Mouse (Mus musculus): ENCODE results near the gene Pde9a. TPM values are rescaled to one million over a fixed set of nuclear protein-coding genes. Genes with fewer than 3 reads are reported as not detected.

The Pde9a gene
- polyA plus RNA-seq, 1 experiment from 2014 or later, result 31.1 TPM

DNA sequence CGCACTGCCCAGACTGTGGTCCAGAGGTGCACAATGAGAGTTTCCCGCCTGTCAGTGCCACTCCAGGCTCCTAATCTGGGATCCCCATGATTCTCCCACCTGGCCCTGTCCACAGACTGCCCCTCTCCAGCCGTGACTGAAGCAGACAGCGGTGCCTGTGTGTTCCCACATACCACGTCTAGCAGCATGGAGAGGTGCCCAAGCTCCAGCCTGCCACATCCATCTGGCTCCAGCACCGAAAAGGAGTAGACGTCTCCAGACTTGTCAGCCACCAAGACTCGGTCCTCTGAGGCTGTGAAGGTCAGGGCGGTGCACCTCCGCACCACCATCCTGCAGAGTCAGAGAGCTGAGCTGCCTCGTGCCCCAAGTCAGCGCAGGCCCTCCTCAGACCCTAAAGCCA lies 117.3 kb downstream of the Pde9a start:
- H3K4me2 ChIP-seq (ENCODE audit: low read depth, low read length), result no peak overlapping the region
- H3K9ac ChIP-seq (ENCODE audit: low read length), result no peak overlapping the region
- H3K9me3 ChIP-seq (replicated peaks; ENCODE audit: control insufficient read depth, low read length), result no peaks in the 10 kb centered on the region
- no peak for ATAC-seq (ENCODE audit: insufficient read depth, low FRiP score)
- H3K4me1 ChIP-seq (ENCODE audit: control insufficient read depth, insufficient read depth, low read length), result no peaks in the 10 kb centered on the region
- H3K27ac ChIP-seq (ENCODE audit: low read length), result no peak overlapping the region
- no peaks in the 10 kb centered on the region for H3K27me3 ChIP-seq (ENCODE audit: control insufficient read depth, insufficient read depth, low read length)
- H3K4me3 ChIP-seq (replicated peaks; ENCODE audit: low read length), result no peak overlapping the region
- peaks cover 32% of the 10 kb centered on the region for H3K36me3 ChIP-seq (ENCODE audit: control insufficient read depth, insufficient read depth, low read length)
- 91% methylated on average over 12 of the region's 12 CpGs for WGBS

DNA sequence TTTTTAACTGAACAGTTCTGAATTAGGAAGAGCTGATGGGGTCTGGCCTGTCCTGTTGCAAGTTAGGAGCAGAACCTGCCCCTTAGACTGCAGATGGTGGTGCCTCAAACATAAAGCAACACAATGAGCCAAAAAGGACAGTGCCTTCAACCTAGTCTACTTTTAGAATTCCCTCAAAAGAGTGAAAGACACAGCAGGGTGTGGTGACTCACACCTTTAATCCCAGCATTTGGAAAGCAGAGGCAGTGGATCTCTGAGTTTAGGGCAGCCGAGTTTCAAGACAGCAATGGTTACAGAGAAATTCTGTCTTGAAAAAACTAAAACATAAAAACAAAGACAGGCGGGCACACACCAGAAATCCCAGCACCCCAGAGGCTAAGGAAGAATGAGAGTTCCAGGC lies 117.9 kb downstream of the Pde9a start:
- no peak overlapping the region for H3K9ac ChIP-seq (ENCODE audit: low read length)
- no peaks in the 10 kb centered on the region for H3K4me1 ChIP-seq (ENCODE audit: control insufficient read depth, insufficient read depth, low read length)
- H3K27me3 ChIP-seq (ENCODE audit: control insufficient read depth, insufficient read depth, low read length), result no peaks in the 10 kb centered on the region
- no peak overlapping the region for H3K4me2 ChIP-seq (ENCODE audit: low read depth, low read length)
- 78% methylated on average over 2 of the region's 2 CpGs for WGBS
- no peaks in the 10 kb centered on the region for H3K9me3 ChIP-seq (replicated peaks; ENCODE audit: control insufficient read depth, low read length)
- H3K4me3 ChIP-seq (replicated peaks; ENCODE audit: low read length), result no peak overlapping the region
- H3K27ac ChIP-seq (ENCODE audit: low read length), result no peak overlapping the region
- H3K36me3 ChIP-seq (ENCODE audit: control insufficient read depth, insufficient read depth, low read length), result peaks cover 32% of the 10 kb centered on the region
- ATAC-seq (ENCODE audit: insufficient read depth, low FRiP score), result no peak

DNA sequence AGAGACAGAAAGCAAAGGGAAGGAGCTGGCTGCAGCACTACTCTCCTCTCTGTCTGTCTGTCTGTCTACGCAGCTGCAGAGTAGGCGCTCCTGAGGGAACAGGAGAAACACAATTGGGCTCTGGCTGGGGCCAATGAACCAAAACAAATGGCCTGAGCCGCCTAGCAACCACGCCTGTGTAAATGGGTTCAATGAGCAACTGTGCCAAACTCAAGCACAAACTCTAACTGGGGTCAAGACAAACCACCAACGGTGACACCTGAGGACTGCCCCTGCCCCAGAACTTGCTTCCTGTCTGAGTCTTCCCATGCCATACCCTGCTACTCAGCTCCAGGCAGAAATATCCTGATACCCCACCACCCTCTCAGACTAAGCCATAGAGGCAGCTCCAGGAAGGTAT lies 119.0 kb downstream of the Pde9a start:
- Histone ChIP-seq H3K9ac (ENCODE audit: low read length) (no peak overlapping the region), H3K9me3 (replicated peaks; ENCODE audit: control insufficient read depth, low read length) (no peaks in the 10 kb centered on the region), H3K4me1 (ENCODE audit: control insufficient read depth, insufficient read depth, low read length) (no peaks in the 10 kb centered on the region), H3K4me3 (replicated peaks; ENCODE audit: low read length) (no peak overlapping the region), H3K27me3 (ENCODE audit: control insufficient read depth, insufficient read depth, low read length) (no peaks in the 10 kb centered on the region), H3K36me3 (ENCODE audit: control insufficient read depth, insufficient read depth, low read length) (peaks cover 26% of the 10 kb centered on the region; the same call in 1 of the 2 replicates), H3K27ac (ENCODE audit: low read length) (no peak overlapping the region), H3K4me2 (ENCODE audit: low read depth, low read length) (no peak overlapping the region)
- no peak for ATAC-seq (ENCODE audit: insufficient read depth, low FRiP score)
- 84% methylated on average over 5 of the region's 5 CpGs for WGBS

DNA sequence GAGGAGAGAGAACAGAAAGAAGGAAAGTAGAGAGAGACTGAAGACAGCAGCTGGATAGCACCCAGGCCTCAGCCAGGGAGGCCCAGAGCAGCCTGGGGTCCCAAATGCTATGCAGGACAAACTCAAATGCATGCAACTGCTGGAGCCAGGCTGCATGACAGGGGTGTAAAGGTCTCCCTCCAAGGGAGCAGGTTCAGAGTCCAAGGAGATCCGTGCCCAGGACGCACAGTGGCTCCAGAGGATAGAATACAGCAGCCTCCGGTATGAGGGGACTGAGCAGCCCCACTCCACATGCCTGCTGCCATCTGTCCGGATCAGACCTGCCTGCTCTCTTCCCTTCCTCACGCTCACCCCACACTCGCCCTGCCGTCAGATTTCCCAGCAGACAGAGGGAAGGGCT lies 120.3 kb downstream of the Pde9a start:
- H3K9ac ChIP-seq (ENCODE audit: low read length), result no peak overlapping the region
- H3K27me3 ChIP-seq (ENCODE audit: control insufficient read depth, insufficient read depth, low read length), result no peaks in the 10 kb centered on the region
- H3K9me3 ChIP-seq (replicated peaks; ENCODE audit: control insufficient read depth, low read length), result no peaks in the 10 kb centered on the region
- H3K4me1 ChIP-seq (ENCODE audit: control insufficient read depth, insufficient read depth, low read length), result no peaks in the 10 kb centered on the region
- no peak for ATAC-seq (ENCODE audit: insufficient read depth, low FRiP score)
- no peak overlapping the region for H3K4me2 ChIP-seq (ENCODE audit: low read depth, low read length)
- no peak overlapping the region for H3K4me3 ChIP-seq (replicated peaks; ENCODE audit: low read length)
- 89% methylated on average over 7 of the region's 7 CpGs for WGBS
- peaks cover 22% of the 10 kb centered on the region; the same call in 1 of the 2 replicates for H3K36me3 ChIP-seq (ENCODE audit: control insufficient read depth, insufficient read depth, low read length)
- no peak overlapping the region for H3K27ac ChIP-seq (ENCODE audit: low read length)

DNA sequence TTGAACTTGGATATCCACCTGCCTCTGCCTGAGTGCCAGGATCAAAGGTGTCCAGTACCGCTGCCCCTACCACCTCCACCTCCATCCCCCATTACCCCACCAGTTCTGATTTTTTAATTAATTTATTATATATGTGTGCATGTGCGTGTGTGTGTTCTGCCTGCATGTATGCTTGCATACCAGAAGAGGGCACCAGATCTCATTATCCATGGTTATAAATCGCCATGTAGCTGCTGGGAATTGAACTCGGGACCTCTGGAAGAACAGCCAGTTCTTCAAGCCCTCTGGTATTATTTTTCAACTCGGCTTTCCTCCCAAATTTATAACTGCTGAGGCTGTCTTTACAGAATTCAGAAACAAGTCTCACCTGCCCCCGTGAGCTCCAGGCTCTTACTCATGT lies 124.9 kb downstream of the Pde9a start:
- Histone ChIP-seq H3K4me3 (replicated peaks; ENCODE audit: low read length) (peak overlapping the region; percentile 87; the same call in 1 of the 2 replicates), H3K4me1 (ENCODE audit: control insufficient read depth, insufficient read depth, low read length) (peaks cover 6% of the 10 kb centered on the region; the same call in 1 of the 2 replicates), H3K27me3 (ENCODE audit: control insufficient read depth, insufficient read depth, low read length) (no peaks in the 10 kb centered on the region), H3K9ac (ENCODE audit: low read length) (no peak overlapping the region), H3K4me2 (ENCODE audit: low read depth, low read length) (peak overlapping the region; percentile 73), H3K9me3 (replicated peaks; ENCODE audit: control insufficient read depth, low read length) (no peaks in the 10 kb centered on the region), H3K27ac (ENCODE audit: low read length) (no peak overlapping the region), H3K36me3 (ENCODE audit: control insufficient read depth, insufficient read depth, low read length) (0 out of 2 replicates have a peak, but pooled peaks cover 5% of the 10 kb centered on the region)
- no peak for ATAC-seq (ENCODE audit: insufficient read depth, low FRiP score)
- WGBS, result 92% methylated on average over 6 of the region's 6 CpGs

DNA sequence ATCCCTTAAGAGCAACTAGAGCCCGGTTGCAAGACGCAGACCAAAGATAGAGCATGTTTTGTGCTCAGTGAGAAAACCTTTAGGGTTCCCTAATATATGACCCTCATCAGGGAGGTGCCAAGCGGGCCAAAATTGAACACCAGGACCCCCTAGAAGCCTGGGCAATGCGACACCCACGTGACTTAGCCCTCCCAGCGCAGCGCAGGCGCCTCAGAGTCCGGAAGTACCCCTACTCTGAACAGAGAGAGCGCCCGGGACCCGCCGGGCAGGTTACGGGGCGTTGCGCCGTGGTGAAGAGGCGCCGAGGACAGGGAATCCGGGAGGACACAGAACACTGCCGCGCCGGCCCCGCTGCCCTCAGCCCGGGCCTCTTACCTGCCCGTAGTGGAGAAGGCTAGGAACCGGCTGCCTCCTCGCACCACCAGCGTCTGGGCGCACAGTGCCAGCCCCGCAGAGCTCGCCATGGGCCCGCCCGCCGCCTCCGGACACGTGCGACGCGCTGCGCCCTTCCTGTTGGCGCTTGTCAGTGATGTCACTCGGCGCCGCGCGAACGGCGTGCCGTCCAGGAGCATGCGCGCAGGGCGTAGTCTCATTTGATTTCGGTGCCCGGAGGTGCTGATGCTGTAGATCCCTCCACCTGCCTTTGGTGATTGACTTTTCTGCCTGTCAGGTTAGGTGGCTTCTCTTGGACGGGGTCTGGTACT lies 125.9 kb downstream of the Pde9a start:
- ATAC-seq (ENCODE audit: insufficient read depth, low FRiP score), result peak; percentile 96
- H3K4me1 ChIP-seq (ENCODE audit: control insufficient read depth, insufficient read depth, low read length), result peaks cover 6% of the 10 kb centered on the region; the same call in 1 of the 2 replicates
- H3K4me2 ChIP-seq (ENCODE audit: low read depth, low read length), result peak overlapping the region; percentile 73
- H3K27me3 ChIP-seq (ENCODE audit: control insufficient read depth, insufficient read depth, low read length), result no peaks in the 10 kb centered on the region
- H3K27ac ChIP-seq (ENCODE audit: low read length), result peak overlapping the region; percentile 75
- H3K36me3 ChIP-seq (ENCODE audit: control insufficient read depth, insufficient read depth, low read length), result 0 out of 2 replicates have a peak, but pooled peaks cover 5% of the 10 kb centered on the region
- no peaks in the 10 kb centered on the region for H3K9me3 ChIP-seq (replicated peaks; ENCODE audit: control insufficient read depth, low read length)
- peak overlapping the region; percentile 87 for H3K4me3 ChIP-seq (replicated peaks; ENCODE audit: low read length)
- under 1% methylated on average over 56 of the region's 56 CpGs for WGBS
- peak overlapping the region; percentile 83 for H3K9ac ChIP-seq (ENCODE audit: low read length)

DNA sequence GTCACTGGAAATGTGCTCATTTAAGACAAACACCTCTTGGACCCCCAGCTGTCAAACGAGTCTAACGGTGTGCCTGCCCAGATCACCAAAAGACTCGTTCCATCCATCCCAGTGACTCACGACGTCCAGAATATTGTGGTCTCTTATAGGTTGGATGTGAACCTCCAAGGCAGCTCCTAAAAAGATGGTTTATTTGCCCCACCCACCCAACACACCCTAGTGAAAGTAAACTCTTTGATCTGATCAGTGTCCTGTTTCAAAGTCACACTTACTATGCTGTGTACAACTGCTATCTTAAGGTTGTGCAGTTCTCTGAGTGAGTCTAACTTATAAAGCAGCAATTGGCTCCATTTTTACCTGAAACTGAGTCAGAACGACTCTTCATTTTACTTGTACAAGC lies 126.6 kb downstream of the Pde9a start:
- 0 out of 2 replicates have a peak, but pooled peaks cover 5% of the 10 kb centered on the region for H3K36me3 ChIP-seq (ENCODE audit: control insufficient read depth, insufficient read depth, low read length)
- peak overlapping the region; percentile 87 for H3K4me3 ChIP-seq (replicated peaks; ENCODE audit: low read length)
- no peaks in the 10 kb centered on the region for H3K9me3 ChIP-seq (replicated peaks; ENCODE audit: control insufficient read depth, low read length)
- peak overlapping the region; percentile 83 for H3K9ac ChIP-seq (ENCODE audit: low read length)
- WGBS, result 15% methylated on average over 6 of the region's 6 CpGs
- peak overlapping the region; percentile 73 for H3K4me2 ChIP-seq (ENCODE audit: low read depth, low read length)
- ATAC-seq (ENCODE audit: insufficient read depth, low FRiP score), result no peak
- H3K27ac ChIP-seq (ENCODE audit: low read length), result peak overlapping the region; percentile 39
- peaks cover 6% of the 10 kb centered on the region; the same call in 1 of the 2 replicates for H3K4me1 ChIP-seq (ENCODE audit: control insufficient read depth, insufficient read depth, low read length)
- no peaks in the 10 kb centered on the region for H3K27me3 ChIP-seq (ENCODE audit: control insufficient read depth, insufficient read depth, low read length)

DNA sequence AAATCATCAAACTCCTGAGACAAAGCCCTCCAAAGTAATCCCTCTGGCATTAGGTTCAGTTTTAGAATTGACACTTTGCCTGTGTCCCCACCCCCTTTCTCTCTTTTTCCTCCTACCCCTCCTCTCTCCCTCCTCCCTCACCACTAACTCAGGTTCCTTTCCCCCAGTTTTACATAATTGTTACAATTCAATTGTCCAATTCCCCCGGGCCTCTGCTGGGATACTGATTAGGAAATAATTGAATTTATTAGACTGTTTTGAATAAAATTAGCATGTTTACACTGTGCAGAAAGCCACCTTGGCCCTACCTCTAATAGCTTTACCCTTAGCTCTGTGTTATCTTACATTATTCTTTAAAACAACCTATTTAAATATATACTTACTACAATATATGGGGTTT lies 128.7 kb downstream of the Pde9a start:
- no peaks in the 10 kb centered on the region for H3K36me3 ChIP-seq (ENCODE audit: control insufficient read depth, insufficient read depth, low read length)
- H3K9me3 ChIP-seq (replicated peaks; ENCODE audit: control insufficient read depth, low read length), result no peaks in the 10 kb centered on the region
- H3K9ac ChIP-seq (ENCODE audit: low read length), result no peak overlapping the region
- no peak overlapping the region for H3K4me2 ChIP-seq (ENCODE audit: low read depth, low read length)
- no peak overlapping the region for H3K4me3 ChIP-seq (replicated peaks; ENCODE audit: low read length)
- no peak overlapping the region for H3K27ac ChIP-seq (ENCODE audit: low read length)
- 62% methylated on average over 1 of the region's 1 CpGs for WGBS
- ATAC-seq (ENCODE audit: insufficient read depth, low FRiP score), result no peak
- H3K27me3 ChIP-seq (ENCODE audit: control insufficient read depth, insufficient read depth, low read length), result no peaks in the 10 kb centered on the region
- H3K4me1 ChIP-seq (ENCODE audit: control insufficient read depth, insufficient read depth, low read length), result peaks cover 6% of the 10 kb centered on the region; the same call in 1 of the 2 replicates

DNA sequence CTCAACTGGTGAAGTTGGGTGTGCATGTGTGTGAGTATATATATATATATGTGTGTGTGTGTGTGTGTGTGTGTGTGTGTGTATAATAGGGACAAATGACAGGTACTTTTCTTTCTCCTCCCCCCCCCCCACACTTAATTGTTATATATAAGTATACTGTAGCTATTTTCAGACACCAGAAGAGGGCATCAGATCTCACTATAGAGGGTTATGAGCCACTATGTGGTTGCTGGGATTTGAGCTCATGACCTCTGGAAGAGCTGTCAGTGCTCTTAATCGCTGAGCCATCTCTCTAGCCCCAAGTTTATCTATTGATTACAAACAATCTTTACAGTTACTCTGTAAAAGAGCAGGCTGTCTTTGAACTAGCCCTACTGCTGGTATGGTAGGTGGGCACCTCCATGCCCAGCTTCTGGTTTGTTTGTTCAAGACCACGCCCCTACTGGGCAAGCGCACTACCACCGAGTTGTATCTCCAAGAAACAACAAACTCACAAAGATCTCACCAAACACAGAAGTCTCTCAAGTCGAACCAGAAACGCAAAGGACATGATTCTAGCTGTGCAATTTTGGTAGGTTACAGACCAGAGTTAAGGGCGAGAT lies 133.4 kb downstream of the Pde9a start:
- Histone ChIP-seq H3K36me3 (ENCODE audit: control insufficient read depth, insufficient read depth, low read length) (0 out of 2 replicates have a peak, but pooled peaks cover 6% of the 10 kb centered on the region), H3K9me3 (replicated peaks; ENCODE audit: control insufficient read depth, low read length) (no peaks in the 10 kb centered on the region), H3K4me1 (ENCODE audit: control insufficient read depth, insufficient read depth, low read length) (peaks cover 15% of the 10 kb centered on the region), H3K9ac (ENCODE audit: low read length) (peak overlapping the region; percentile 54), H3K27ac (ENCODE audit: low read length) (peak overlapping the region; percentile 67), H3K4me3 (replicated peaks; ENCODE audit: low read length) (peak overlapping the region; percentile 93), H3K4me2 (ENCODE audit: low read depth, low read length) (peak overlapping the region; percentile 70), H3K27me3 (ENCODE audit: control insufficient read depth, insufficient read depth, low read length) (no peaks in the 10 kb centered on the region)
- WGBS, result 3% methylated on average over 7 of the region's 7 CpGs
- ATAC-seq (ENCODE audit: insufficient read depth, low FRiP score), result peak; percentile 42
